Mouse (Mus musculus) thymus, postnatal 14 days (tissue): ENCODE measurements around the gene Arl11.

Source experiments
- DNase-seq: peaks from one replicate; pipeline ENCODE4 v3.0.0; 2021

Gene Arl11

GRCm38 (mm10) chr14:61330591-61330990, 21.0 kb downstream of the Arl11 start:
- DNase-seq: no peak

GRCm38 (mm10) chr14:61330996-61331561, 21.5 kb downstream of the Arl11 start:
- DNase-seq: peak; percentile 78

GRCm38 (mm10) chr14:61339381-61339780, 29.8 kb downstream of the Arl11 start:
- DNase-seq: no peak

- no peak for DNase-seq
Observed at GRCm38 (mm10) chr14:61344590-61344989, 35.0 kb downstream of the Arl11 start.

- DNase-seq: no peak
Observed at GRCm38 (mm10) chr14:61346827-61347698, 37.5 kb downstream of the Arl11 start.

GRCm38 (mm10) chr14:61349876-61350275, 40.3 kb downstream of the Arl11 start:
- DNase-seq: no peak

- DNase-seq: no peak
Observed at GRCm38 (mm10) chr14:61350808-61351207, 41.3 kb downstream of the Arl11 start.

- DNase-seq: no peak
Observed at GRCm38 (mm10) chr14:61354251-61355235, 45.0 kb downstream of the Arl11 start.

- peak; percentile 90 for DNase-seq
Observed at GRCm38 (mm10) chr14:61360131-61360980, 50.8 kb downstream of the Arl11 start, which contains the start of gene Ebpl. TSS of gene Ebpl (minus strand) at chr14:61360439.

- no peak for DNase-seq
Observed at GRCm38 (mm10) chr14:61360981-61361511, 51.5 kb downstream of the Arl11 start.
